Mouse (Mus musculus): Measurements from ENCODE around the gene Scrn1. TPM values are rescaled to one million over a fixed set of nuclear protein-coding genes. Genes with fewer than 3 reads are reported as not detected.

Gene Scrn1
- polyA plus RNA-seq, 1 experiment from 2014 or later: 109 TPM

GRCm38 (mm10) chr6:54540252-54540887 is 25.9 kb downstream of the Scrn1 start:
- H3K9me3 ChIP-seq (ENCODE audit: control insufficient read depth, low read length): no peaks in the 10 kb centered on the region
- 52% methylated on average over 9 of the region's 9 CpGs for WGBS
- peak; percentile 52 for ATAC-seq
- no peak overlapping the region for H3K27ac ChIP-seq (ENCODE audit: low read depth, low read length)
- no peak overlapping the region for H3K9ac ChIP-seq (ENCODE audit: low read depth, low read length)
- H3K4me3 ChIP-seq (ENCODE audit: low read length): no peak overlapping the region
- H3K36me3 ChIP-seq (ENCODE audit: control insufficient read depth, insufficient read depth, low read length): peaks cover 6% of the 10 kb centered on the region; the same call in 1 of the 2 replicates
- no peak overlapping the region for H3K4me2 ChIP-seq (ENCODE audit: low read length)
- H3K4me1 ChIP-seq (ENCODE audit: control insufficient read depth, insufficient read depth, low read depth, low read length): peaks cover 7% of the 10 kb centered on the region
- no peaks in the 10 kb centered on the region for H3K27me3 ChIP-seq (replicated peaks; ENCODE audit: control insufficient read depth, insufficient read depth, low read length)

GRCm38 (mm10) chr6:54539396-54539795 is 26.9 kb downstream of the Scrn1 start:
- Histone ChIP-seq H3K36me3 (ENCODE audit: control insufficient read depth, insufficient read depth, low read length) (peaks cover 6% of the 10 kb centered on the region; the same call in 1 of the 2 replicates), H3K27ac (ENCODE audit: low read depth, low read length) (no peak overlapping the region), H3K4me3 (ENCODE audit: low read length) (no peak overlapping the region), H3K9ac (ENCODE audit: low read depth, low read length) (no peak overlapping the region), H3K4me1 (ENCODE audit: control insufficient read depth, insufficient read depth, low read depth, low read length) (peaks cover 7% of the 10 kb centered on the region), H3K27me3 (replicated peaks; ENCODE audit: control insufficient read depth, insufficient read depth, low read length) (no peaks in the 10 kb centered on the region), H3K9me3 (ENCODE audit: control insufficient read depth, low read length) (no peaks in the 10 kb centered on the region), H3K4me2 (ENCODE audit: low read length) (no peak overlapping the region)
- no peak for ATAC-seq
- WGBS: 73% methylated on average over 7 of the region's 7 CpGs

GRCm38 (mm10) chr6:54538773-54539173 is 27.5 kb downstream of the Scrn1 start:
- WGBS: 24% methylated on average over 3 of the region's 3 CpGs

GRCm38 (mm10) chr6:54537053-54537452 is 29.2 kb downstream of the Scrn1 start:
- H3K4me2 ChIP-seq (ENCODE audit: low read length): no peak overlapping the region
- H3K36me3 ChIP-seq (ENCODE audit: control insufficient read depth, insufficient read depth, low read length): no peaks in the 10 kb centered on the region
- no peaks in the 10 kb centered on the region for H3K27me3 ChIP-seq (replicated peaks; ENCODE audit: control insufficient read depth, insufficient read depth, low read length)
- ATAC-seq: no peak
- no peaks in the 10 kb centered on the region for H3K9me3 ChIP-seq (ENCODE audit: control insufficient read depth, low read length)
- WGBS: 81% methylated on average over 7 of the region's 7 CpGs
- peaks cover 7% of the 10 kb centered on the region for H3K4me1 ChIP-seq (ENCODE audit: control insufficient read depth, insufficient read depth, low read depth, low read length)
- H3K27ac ChIP-seq (ENCODE audit: low read depth, low read length): no peak overlapping the region
- no peak overlapping the region for H3K9ac ChIP-seq (ENCODE audit: low read depth, low read length)
- H3K4me3 ChIP-seq (ENCODE audit: low read length): no peak overlapping the region

More at GRCm38 (mm10) chr6:54538773-54539173, 27.5 kb downstream of the Scrn1 start:
- Histone ChIP-seq H3K4me1 (ENCODE audit: control insufficient read depth, insufficient read depth, low read depth, low read length) (peaks cover 7% of the 10 kb centered on the region), H3K27ac (ENCODE audit: low read depth, low read length) (no peak overlapping the region), H3K9me3 (ENCODE audit: control insufficient read depth, low read length) (no peaks in the 10 kb centered on the region), H3K9ac (ENCODE audit: low read depth, low read length) (no peak overlapping the region), H3K4me2 (ENCODE audit: low read length) (no peak overlapping the region), H3K4me3 (ENCODE audit: low read length) (no peak overlapping the region), H3K36me3 (ENCODE audit: control insufficient read depth, insufficient read depth, low read length) (peaks cover 4% of the 10 kb centered on the region; the same call in 1 of the 2 replicates), H3K27me3 (replicated peaks; ENCODE audit: control insufficient read depth, insufficient read depth, low read length) (no peaks in the 10 kb centered on the region)
- ATAC-seq: no peak

GRCm38 (mm10) chr6:54535485-54535884 is 30.8 kb downstream of the Scrn1 start:
- H3K27ac ChIP-seq (ENCODE audit: low read depth, low read length): no peak overlapping the region
- ATAC-seq: no peak
- H3K27me3 ChIP-seq (replicated peaks; ENCODE audit: control insufficient read depth, insufficient read depth, low read length): no peaks in the 10 kb centered on the region
- H3K9me3 ChIP-seq (ENCODE audit: control insufficient read depth, low read length): no peaks in the 10 kb centered on the region
- no peaks in the 10 kb centered on the region for H3K36me3 ChIP-seq (ENCODE audit: control insufficient read depth, insufficient read depth, low read length)
- 85% methylated on average over 4 of the region's 4 CpGs for WGBS
- H3K4me2 ChIP-seq (ENCODE audit: low read length): no peak overlapping the region
- H3K4me3 ChIP-seq (ENCODE audit: low read length): no peak overlapping the region
- H3K9ac ChIP-seq (ENCODE audit: low read depth, low read length): no peak overlapping the region
- H3K4me1 ChIP-seq (ENCODE audit: control insufficient read depth, insufficient read depth, low read depth, low read length): peaks cover 13% of the 10 kb centered on the region

- WGBS: 33% methylated on average over 8 of the region's 8 CpGs
- peaks cover 6% of the 10 kb centered on the region for H3K4me1 ChIP-seq (ENCODE audit: control insufficient read depth, insufficient read depth, low read depth, low read length)
- no peak overlapping the region for H3K4me3 ChIP-seq (ENCODE audit: low read length)
- no peak overlapping the region for H3K4me2 ChIP-seq (ENCODE audit: low read length)
- no peaks in the 10 kb centered on the region for H3K27me3 ChIP-seq (replicated peaks; ENCODE audit: control insufficient read depth, insufficient read depth, low read length)
- no peak overlapping the region for H3K9ac ChIP-seq (ENCODE audit: low read depth, low read length)
- ATAC-seq: peak; percentile 79
- peaks cover 3% of the 10 kb centered on the region; the same call in 1 of the 2 replicates for H3K36me3 ChIP-seq (ENCODE audit: control insufficient read depth, insufficient read depth, low read length)
- no peaks in the 10 kb centered on the region for H3K9me3 ChIP-seq (ENCODE audit: control insufficient read depth, low read length)
- H3K27ac ChIP-seq (ENCODE audit: low read depth, low read length): peak overlapping the region; percentile 27; the same call in 1 of the 2 replicates
Measured at GRCm38 (mm10) chr6:54531048-54531481, 35.2 kb downstream of the Scrn1 start.

GRCm38 (mm10) chr6:54530182-54530581 is 36.1 kb downstream of the Scrn1 start:
- Histone ChIP-seq H3K4me3 (ENCODE audit: low read length) (no peak overlapping the region), H3K4me2 (ENCODE audit: low read length) (no peak overlapping the region), H3K4me1 (ENCODE audit: control insufficient read depth, insufficient read depth, low read depth, low read length) (peaks cover 6% of the 10 kb centered on the region), H3K27me3 (replicated peaks; ENCODE audit: control insufficient read depth, insufficient read depth, low read length) (no peaks in the 10 kb centered on the region), H3K9me3 (ENCODE audit: control insufficient read depth, low read length) (no peaks in the 10 kb centered on the region), H3K27ac (ENCODE audit: low read depth, low read length) (no peak overlapping the region), H3K9ac (ENCODE audit: low read depth, low read length) (no peak overlapping the region), H3K36me3 (ENCODE audit: control insufficient read depth, insufficient read depth, low read length) (peaks cover 7% of the 10 kb centered on the region)
- no peak for ATAC-seq
- 89% methylated on average over 2 of the region's 2 CpGs for WGBS

GRCm38 (mm10) chr6:54528666-54529065 is 37.6 kb downstream of the Scrn1 start:
- Histone ChIP-seq H3K27me3 (replicated peaks; ENCODE audit: control insufficient read depth, insufficient read depth, low read length) (no peaks in the 10 kb centered on the region), H3K27ac (ENCODE audit: low read depth, low read length) (no peak overlapping the region), H3K4me3 (ENCODE audit: low read length) (no peak overlapping the region), H3K4me2 (ENCODE audit: low read length) (no peak overlapping the region), H3K9ac (ENCODE audit: low read depth, low read length) (no peak overlapping the region), H3K4me1 (ENCODE audit: control insufficient read depth, insufficient read depth, low read depth, low read length) (peaks cover 6% of the 10 kb centered on the region), H3K9me3 (ENCODE audit: control insufficient read depth, low read length) (no peaks in the 10 kb centered on the region), H3K36me3 (ENCODE audit: control insufficient read depth, insufficient read depth, low read length) (peaks cover 13% of the 10 kb centered on the region)
- ATAC-seq: no peak
- WGBS: 97% methylated on average over 8 of the region's 8 CpGs

- Histone ChIP-seq H3K4me2 (ENCODE audit: low read length) (no peak overlapping the region), H3K36me3 (ENCODE audit: control insufficient read depth, insufficient read depth, low read length) (peaks cover 30% of the 10 kb centered on the region), H3K27ac (ENCODE audit: low read depth, low read length) (no peak overlapping the region), H3K9me3 (ENCODE audit: control insufficient read depth, low read length) (no peaks in the 10 kb centered on the region), H3K4me3 (ENCODE audit: low read length) (no peak overlapping the region), H3K4me1 (ENCODE audit: control insufficient read depth, insufficient read depth, low read depth, low read length) (no peaks in the 10 kb centered on the region), H3K9ac (ENCODE audit: low read depth, low read length) (no peak overlapping the region), H3K27me3 (replicated peaks; ENCODE audit: control insufficient read depth, insufficient read depth, low read length) (no peaks in the 10 kb centered on the region)
- 71% methylated on average over 5 of the region's 5 CpGs for WGBS
- ATAC-seq: peak; percentile 31
Measured at GRCm38 (mm10) chr6:54518758-54519157, 47.5 kb downstream of the Scrn1 start.
